Mouse (Mus musculus): ENCODE measurements around the gene Ccdc138.
A peak's percentile ranks its signal among the peaks of the same experiment; 100 is the strongest.
"Not testable (repeated sequence)": the region's sequence is repeated elsewhere in the genome, so short reads cannot be mapped to it uniquely, and the experiment has no call there.

Gene Ccdc138

GRCm38 (mm10) chr10:58497320-58498284 lies at the start of gene Ccdc138:
TSS of gene Ccdc138 (plus strand) at chr10:58497948.
- peak; percentile 87 for DNase-seq (ENCODE audit: low read depth, low spot score)

- no peak for DNase-seq (ENCODE audit: low read depth, low spot score)
Observed at GRCm38 (mm10) chr10:58451575-58451974, 46.2 kb upstream of the Ccdc138 start.

GRCm38 (mm10) chr10:58452185-58452584 lies 45.6 kb upstream of the Ccdc138 start:
- no peak for DNase-seq (ENCODE audit: low read depth, low spot score)

- DNase-seq (ENCODE audit: low read depth, low spot score) = no peak
Observed at GRCm38 (mm10) chr10:58459896-58460295, 37.9 kb upstream of the Ccdc138 start.

GRCm38 (mm10) chr10:58477086-58477755 lies 20.5 kb upstream of the Ccdc138 start:
- no peak for DNase-seq (ENCODE audit: low read depth, low spot score)

- DNase-seq (ENCODE audit: low read depth, low spot score) = no peak
Observed at GRCm38 (mm10) chr10:58478071-58478578, 19.6 kb upstream of the Ccdc138 start.

GRCm38 (mm10) chr10:58479954-58480490 lies 17.7 kb upstream of the Ccdc138 start:
- DNase-seq (ENCODE audit: low read depth, low spot score) = no peak

GRCm38 (mm10) chr10:58491031-58491430 lies 6.7 kb upstream of the Ccdc138 start:
- DNase-seq (ENCODE audit: low read depth, low spot score) = no peak

- no peak for DNase-seq (ENCODE audit: low read depth, low spot score)
Observed at GRCm38 (mm10) chr10:58495637-58496036, 2.1 kb upstream of the Ccdc138 start.

- no peak for DNase-seq (ENCODE audit: low read depth, low spot score)
Observed at GRCm38 (mm10) chr10:58496732-58497131, 1.0 kb upstream of the Ccdc138 start.

GRCm38 (mm10) chr10:58498516-58498915 lies 768 bp downstream of the Ccdc138 start:
- no peak for DNase-seq (ENCODE audit: low read depth, low spot score)

- no peak for DNase-seq (ENCODE audit: low read depth, low spot score)
Observed at GRCm38 (mm10) chr10:58529358-58529757, 31.6 kb downstream of the Ccdc138 start.

GRCm38 (mm10) chr10:58530896-58531790 lies 33.4 kb downstream of the Ccdc138 start:
- no peak for DNase-seq (ENCODE audit: low read depth, low spot score)

- DNase-seq (ENCODE audit: low read depth, low spot score) = no peak
Observed at GRCm38 (mm10) chr10:58532177-58532576, 34.4 kb downstream of the Ccdc138 start.

- DNase-seq (ENCODE audit: low read depth, low spot score) = not testable (repeated sequence)
Observed at GRCm38 (mm10) chr10:58536276-58536675, 38.5 kb downstream of the Ccdc138 start.

- DNase-seq (ENCODE audit: low read depth, low spot score) = no peak
Observed at GRCm38 (mm10) chr10:58540613-58541012, 42.9 kb downstream of the Ccdc138 start.

GRCm38 (mm10) chr10:58548739-58549138 lies 51.0 kb downstream of the Ccdc138 start:
- no peak for DNase-seq (ENCODE audit: low read depth, low spot score)

GRCm38 (mm10) chr10:58554693-58555387 lies 57.1 kb downstream of the Ccdc138 start:
- no peak for DNase-seq (ENCODE audit: low read depth, low spot score)

GRCm38 (mm10) chr10:58559098-58559497 lies 61.4 kb downstream of the Ccdc138 start:
- DNase-seq (ENCODE audit: low read depth, low spot score) = peak; percentile 57

GRCm38 (mm10) chr10:58559901-58560300 lies 62.2 kb downstream of the Ccdc138 start:
- DNase-seq (ENCODE audit: low read depth, low spot score) = peak; percentile 60
